Mouse (Mus musculus): Measurements from ENCODE around the gene Krt27.
A peak's percentile ranks its signal among the peaks of the same experiment; 100 is the strongest.

Gene Krt27

DNA sequence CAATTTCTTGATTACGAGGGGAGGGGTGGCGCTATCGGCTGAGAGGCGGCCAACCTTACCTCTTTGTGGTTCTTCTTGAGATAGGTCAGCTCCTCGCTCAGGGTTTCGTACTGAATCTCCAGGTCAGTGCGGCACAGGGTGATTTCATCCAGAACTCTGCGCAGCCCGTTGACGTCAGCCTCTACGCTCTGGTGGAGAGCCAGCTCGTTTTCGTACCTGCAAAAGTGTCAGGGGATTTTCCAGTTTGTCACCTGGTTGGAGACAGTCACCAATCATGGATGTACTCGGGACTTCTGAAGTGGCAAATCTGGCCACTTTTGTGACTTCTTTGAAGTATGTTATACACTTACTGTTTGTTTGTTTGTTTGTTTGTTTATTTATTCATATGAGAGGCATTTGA, 29.8 kb downstream of the Krt27 start:
- no peak for DNase-seq

DNA sequence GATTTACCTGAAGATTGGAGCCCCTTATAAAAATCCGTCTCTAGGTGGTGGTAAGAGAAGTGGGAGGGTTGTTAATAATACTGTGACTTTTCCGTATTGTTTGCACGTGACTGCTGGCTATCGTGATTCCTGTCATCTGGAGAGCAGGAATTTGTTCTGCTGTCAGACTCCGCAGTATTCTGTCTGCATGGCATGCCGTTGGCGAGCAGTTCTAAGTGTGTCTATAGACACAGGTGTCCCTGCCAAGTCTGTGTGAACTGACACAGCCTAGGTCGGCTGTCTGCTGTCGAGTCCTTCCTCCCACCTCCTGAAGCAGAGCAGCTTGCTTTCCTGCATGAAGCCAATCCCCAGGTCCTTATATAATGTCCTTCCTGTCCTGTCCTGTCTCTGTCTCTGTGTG, 31.8 kb downstream of the Krt27 start:
- DNase-seq = no peak

DNA sequence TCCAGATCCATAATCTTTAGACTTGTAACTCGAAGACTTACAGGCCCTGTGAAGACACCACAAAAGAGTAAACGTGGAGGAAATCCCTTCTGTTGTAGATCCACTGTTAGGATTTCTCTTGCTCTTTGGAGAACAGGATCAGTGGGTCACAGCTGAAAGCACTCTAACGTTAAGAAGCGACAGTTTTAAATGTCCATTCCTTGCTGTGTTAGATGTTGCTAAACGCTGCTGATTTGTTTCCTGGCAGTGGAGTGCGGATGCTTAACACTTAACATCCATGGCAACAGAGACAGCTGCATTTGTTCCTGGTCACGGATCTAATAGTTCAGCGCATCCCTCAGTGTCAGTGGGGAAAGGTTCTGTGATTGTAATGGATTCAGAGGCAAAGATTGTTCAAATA, 34.4 kb downstream of the Krt27 start:
- no peak for DNase-seq

DNA sequence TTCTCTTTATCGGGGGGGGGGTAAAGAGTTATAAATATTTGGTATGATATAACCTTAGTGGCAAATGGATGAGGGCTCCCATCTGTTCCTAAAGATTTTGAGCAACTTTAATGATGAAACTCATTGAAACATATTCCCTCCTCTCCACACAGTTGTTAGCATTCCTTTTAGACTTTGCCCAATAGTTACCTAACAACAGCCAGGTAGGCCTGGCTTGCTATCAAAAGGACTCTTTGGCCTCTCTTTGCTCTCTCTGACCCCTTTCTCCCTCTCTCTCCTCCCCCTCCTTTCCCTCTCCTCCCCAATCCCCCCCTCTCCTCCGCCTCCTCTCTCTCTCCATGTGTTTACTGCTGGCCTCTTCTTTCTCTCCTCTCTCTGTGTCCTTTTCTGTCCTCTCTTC, 36.3 kb downstream of the Krt27 start:
- DNase-seq = no peak

DNA sequence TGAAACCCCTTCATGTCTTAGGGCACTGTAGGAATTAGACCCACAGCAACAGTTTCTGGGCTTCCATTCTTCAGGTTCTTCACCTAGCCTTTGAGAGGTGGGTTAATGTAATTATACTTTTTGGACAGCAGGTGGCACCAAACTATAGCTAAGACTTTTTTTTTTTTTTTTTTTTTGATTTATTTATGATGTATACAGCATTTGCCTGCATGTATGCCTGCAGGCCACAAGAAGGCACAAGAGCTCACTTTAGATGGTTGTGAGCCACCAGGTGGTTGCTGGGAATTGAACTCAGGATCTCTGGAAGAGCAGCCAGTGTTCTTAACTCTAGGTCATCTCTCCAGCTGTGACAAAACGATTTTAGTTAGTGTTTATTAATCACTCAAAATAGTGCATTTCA, 40.0 kb downstream of the Krt27 start:
- DNase-seq = peak; percentile 69

DNA sequence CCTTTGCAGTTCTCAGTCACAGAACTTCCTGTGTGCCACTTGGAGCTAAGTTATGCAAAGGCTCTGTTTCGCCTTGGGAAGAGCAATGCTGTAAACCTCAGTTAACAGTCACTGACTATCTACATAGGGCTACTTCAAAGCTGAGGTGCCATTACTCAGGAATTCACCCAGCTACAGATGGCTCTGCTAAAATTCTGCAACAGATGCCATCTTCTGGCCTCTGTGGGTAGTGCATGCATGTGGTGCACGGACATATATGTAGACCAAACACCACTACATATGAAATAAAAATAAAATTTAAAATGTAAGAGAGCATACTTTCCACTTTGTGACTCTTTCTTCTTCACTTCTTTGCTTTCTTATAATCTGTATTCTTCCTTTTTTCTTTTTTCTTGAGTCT, 43.3 kb downstream of the Krt27 start:
- peak; percentile 73 for DNase-seq

Data from embryo, embryonic 11 days (tissue).